Mouse (Mus musculus) B cell, adult (primary cell): ENCODE measurements around the gene Dock11. TPM values are rescaled to one million over a fixed set of nuclear protein-coding genes. Genes with fewer than 3 reads are reported as not detected.

Experiments used
- total RNA-seq: library from RNA; stranded (reverse); gene quantifications from 4 replicates; pipeline ENCODE4 v1.2.4, GENCODE M21; 2023; ENCODE audit not compliant: inconsistent age

Dock11 gene
- 124 to 129 TPM (median 125 TPM) in 4 replicates for total RNA-seq

GRCm38 (mm10) chrX:35888087-35888895 is at the start of gene Dock11:
Dock11 (plus strand) TSS chrX:35888832.

DNA sequence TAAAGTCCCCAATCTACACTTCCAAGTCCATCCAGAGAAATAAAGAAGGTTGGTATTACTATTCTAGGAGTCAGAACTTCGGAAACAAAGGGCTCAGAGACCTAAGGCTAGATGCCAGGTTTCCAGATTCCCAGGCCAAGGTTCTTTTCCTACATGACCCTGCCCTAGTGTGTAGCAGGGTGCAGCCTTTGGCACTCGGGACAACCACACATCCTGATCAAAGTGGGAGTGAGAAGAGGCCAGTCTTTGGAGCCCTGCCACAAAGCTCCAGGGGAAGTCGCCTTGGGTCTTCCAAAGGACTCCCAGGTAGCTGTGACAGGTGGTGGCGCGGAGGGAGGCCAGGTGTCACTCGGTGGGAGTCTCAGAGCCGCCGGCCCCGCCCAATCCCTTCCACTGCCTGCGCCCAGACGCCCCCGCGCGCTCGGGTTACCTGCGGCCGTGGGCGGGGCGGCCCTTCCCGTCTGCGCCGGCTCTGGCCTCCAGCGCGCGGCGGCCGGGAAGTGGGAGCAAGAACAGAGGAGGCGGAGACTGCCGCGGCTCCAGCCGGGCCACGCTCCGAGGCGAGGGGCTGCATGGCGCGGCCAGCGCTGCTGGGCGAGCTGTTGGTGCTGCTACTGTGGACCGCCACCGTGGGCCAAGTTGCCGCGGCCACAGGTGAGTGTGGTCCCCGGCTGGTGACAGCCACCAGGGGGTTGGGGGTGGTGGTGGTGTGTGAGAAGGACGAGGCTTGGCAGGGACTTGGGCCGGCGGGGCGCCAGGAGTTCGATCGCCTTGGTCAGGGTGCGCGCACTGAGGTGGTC is 223.2 kb downstream of the Dock11 start, which contains the start of gene Il13ra1:
Gene Il13ra1, plus strand, starts transcription at position 489 of the 800 bp plus-strand sequence.

Other genes starting within 250 kb of the Dock11 start
- gene Il13ra1, start 223.3 kb downstream of the Dock11 start, total RNA-seq, result 0.26 to 0.63 TPM (median 0.45 TPM) in 4 replicates